Mouse (Mus musculus): ENCODE data around the gene Nrde2.
A peak's percentile ranks its signal among the peaks of the same experiment; 100 is the strongest.

Gene Nrde2

DNA sequence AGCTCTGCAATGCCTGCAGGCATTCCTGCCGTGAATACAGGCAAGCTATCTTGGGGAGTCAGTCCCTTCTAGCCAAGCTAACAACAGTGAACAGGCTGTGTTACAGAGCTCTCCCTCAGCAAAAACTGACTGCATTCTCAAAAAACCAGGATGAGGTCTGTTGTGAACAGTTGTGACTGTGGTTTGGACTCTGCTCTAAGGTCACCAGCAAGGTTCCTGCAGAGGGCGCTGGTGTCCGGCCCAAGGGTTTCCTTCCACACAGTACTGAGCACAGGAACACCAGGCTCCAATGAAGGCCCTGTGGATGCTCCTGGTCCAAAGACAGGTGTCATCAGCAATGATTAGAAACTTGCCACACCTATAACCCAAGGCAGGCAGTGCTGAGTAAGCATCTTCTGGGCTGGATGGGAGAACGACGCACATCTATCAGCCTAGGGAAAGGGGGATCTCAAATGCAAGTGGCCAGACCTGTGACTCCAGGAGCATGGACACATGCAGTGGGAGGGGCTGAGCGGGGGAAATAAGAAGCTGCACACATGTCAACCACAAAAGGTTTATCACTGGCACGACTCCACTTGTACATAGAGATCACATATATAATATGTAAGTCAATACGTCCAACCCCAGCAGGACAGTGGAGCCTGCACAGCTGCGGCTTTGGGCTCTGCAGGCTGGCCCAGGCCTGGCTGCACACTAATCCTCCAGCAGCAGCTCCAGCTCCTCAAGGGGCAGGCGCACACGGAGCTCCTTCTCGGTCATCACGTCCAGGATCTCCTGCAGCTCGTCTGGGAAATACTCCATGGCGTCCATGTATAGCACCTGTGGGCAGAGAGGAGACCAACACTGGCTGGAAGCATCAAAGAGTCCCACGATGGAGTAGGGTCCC, 34.3 kb downstream of the Nrde2 start:
- DNase-seq (ENCODE audit: low read depth, low spot score) = peak; percentile 55

DNA sequence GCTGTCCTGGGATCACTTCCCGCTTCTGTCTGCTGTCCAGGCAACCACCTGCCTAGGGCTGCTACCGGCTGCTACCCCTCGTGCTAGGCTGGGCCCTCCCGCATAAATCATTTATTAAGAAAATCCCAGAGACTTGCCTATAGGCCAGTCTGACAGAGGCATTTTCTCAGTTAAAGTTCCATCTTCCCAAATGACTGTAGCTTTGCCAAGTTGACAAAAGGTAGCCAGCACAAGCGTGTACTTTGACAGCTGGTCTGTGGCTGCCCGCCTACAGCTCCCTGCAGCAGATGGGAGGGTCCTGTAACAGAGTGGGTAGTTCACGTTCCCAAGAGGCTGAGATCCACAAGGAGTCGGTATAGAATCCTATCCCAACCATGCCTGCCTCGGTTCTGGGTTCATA, 36.0 kb downstream of the Nrde2 start:
- no peak for DNase-seq (ENCODE audit: low read depth, low spot score)

DNA sequence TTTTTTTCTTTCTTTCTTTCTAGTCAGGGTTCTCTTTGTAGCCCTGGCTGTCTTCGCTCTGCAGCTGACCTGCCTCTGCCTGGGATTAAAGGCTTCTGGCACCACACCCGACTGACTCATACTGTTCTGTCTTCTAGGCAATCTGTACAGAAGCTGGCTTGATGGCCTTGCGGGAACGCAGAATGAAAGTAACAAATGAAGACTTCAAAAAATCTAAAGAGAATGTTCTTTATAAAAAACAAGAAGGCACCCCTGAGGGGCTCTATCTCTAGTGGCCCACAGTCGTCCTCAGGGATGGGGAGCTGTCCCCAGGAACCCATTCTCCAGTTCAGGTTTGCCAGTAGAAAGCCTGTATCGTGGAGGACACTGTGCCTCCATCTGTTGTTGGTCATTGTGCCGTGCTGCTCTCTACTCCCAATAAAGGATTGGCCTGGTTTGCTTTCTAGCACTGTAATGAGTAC, 36.5 kb downstream of the Nrde2 start:
- no peak for DNase-seq (ENCODE audit: low read depth, low spot score)

DNA sequence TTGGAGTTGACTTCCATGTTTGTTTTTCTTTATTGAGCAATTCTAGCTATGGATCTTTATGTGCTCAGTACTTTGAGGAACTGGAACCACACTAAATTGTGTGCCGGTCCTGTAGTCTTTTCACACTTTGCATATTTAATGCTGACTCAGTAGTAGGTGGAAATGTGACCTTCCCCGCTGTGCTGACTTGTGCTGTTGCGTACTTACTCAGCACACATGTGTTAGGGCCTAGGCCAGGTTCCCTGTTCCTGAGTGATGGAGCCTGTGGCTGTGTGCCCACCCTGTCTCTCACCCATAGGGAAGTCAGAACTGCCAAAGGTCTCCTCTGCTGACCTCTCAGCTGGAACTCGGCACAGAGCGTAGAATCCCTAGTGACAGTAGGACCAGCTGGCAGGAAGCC, 43.5 kb downstream of the Nrde2 start:
- DNase-seq (ENCODE audit: low read depth, low spot score) = no peak

DNA sequence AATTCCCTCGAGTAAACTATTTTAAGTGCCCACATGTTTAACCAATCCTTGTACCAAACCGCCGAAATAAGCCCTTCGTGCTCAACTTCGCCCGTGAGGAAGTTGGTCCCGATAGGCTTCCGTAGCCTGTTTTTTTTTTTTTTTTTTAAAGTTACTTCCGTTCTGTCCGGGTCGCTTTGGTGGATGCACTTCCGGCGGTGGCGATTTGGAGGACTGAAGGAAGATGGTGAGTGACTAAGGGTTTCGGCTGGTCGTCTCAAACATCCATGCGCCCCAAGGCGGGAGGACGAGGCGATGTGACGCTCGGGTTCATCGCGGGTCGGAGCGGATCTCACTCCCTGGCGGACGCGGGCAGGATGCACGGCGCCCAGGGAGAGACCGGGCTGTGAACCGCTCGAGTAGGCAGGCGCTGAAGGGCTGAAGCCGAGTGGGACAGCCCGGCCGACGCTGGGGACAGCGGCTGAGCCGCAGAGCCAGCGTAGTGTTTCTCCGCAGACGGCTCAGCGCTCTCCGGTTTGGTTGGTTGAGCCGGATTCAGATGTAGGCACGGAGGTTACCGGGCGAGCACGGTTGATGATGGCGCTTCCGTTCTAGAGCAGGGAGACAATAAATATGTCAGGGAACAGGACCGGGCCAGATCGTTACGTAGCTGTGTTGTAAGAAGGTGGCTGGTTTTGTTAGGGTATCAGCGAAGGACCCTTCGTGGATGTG, 49.3 kb downstream of the Nrde2 start, which contains the start of gene Psmc1:
Gene Psmc1, plus strand, starts transcription at position 169 of the 711 bp plus-strand sequence.
- DNase-seq (ENCODE audit: low read depth, low spot score) = peak; percentile 96

DNA sequence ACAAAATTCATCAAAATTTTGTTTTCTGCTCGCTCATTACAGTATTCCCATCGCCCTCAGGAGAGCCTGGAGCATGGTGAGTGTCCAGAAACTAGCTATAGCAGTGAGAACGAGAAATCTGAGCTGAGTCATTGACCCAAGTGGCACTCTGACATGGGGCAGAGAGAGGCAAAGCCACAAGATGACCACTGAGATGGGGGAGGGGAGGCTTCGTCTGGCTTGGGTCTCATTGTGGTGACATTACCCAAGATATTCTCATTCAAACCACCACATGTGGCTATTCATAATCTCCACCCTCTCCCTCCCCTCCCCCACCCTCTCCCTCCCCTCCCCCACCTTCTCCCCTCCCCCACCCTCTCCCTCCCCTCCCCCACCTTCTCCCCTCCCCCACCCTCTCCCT, 52.0 kb downstream of the Nrde2 start:
- no peak for DNase-seq (ENCODE audit: low read depth, low spot score)

DNA sequence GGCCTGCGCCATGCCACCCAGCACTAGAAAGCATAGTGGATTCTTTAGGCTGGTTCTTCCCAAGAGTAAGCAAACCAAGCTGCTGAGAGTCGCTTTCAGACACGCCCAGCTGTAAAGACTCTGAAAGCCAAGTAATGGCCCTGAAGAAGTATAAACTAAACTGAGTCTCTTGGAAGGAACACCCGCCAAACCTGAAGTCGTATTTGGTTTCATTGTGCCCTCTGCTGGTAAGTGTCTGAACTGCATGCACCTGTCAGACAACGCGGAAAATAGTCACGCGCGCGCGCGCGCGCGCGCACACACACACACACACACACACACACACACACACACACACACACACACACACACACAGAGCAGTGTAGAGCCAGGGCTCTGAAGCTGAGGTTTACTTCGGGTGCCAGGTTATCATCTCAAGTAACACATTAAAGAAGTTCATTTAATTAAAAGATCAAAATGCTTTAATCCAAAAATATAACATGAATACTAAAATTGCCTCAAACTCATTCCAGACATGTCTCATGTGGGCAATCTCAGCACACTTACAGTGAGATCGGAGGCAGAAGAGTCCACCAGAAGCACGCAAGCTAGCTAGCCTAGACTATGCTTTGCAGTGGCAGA, 53.1 kb downstream of the Nrde2 start:
- peak; percentile 76 for DNase-seq (ENCODE audit: low read depth, low spot score)

DNA sequence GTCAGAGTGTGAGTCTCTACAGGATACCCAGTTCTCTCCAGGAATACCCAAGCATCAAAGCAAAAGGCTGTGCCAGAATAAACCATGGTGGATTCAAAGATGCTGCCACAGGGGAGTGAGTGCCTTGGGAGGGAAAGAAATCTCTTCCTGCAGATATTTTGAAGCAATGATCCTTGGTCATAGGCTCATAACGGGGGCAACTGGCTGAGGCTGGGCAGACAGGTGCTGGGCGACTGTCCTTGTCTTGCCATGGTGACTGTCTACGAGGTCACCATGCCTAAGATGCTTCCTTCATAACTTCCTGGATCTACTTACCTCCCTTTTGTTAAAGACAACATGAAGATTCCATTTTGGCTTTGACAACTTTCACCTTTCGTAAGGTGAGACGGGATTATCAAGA, 54.9 kb downstream of the Nrde2 start:
- no peak for DNase-seq (ENCODE audit: low read depth, low spot score)

DNA sequence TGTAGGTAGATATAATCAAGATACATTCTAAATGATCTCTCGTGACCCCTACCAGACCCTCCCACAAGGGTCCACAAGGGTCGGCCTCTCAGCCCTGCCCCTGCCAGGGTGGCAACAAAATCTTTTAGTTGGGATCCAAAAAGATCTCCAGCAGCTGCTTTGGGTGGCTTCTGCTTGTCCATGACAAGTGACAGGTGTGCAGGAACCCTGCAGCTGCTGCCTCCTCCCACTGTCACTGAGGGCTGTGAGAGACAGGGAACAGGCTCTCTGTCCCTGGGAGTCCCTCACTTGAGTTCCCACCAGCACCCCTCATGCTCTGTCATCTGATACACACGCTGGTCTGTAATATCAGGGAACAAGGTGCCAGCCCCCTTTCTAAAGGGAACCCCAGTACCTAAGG, 57.8 kb downstream of the Nrde2 start:
- DNase-seq (ENCODE audit: low read depth, low spot score) = no peak

DNA sequence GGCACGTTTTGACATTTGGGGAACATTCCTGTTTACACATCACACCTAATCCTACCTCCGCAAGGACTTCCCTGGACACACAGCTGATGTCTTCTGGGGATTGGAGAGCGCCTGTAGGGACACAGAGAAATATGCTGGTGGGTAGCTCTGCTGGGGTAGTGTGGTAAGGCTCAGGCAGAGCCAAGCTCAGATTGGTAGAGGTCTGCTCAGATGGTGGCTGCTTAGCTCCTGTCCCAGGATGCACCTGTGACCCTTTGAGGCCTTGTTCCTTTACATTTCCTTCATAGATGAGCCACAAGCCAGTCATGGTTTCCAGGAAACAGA, 58.8 kb downstream of the Nrde2 start:
- DNase-seq (ENCODE audit: low read depth, low spot score) = no peak

DNA sequence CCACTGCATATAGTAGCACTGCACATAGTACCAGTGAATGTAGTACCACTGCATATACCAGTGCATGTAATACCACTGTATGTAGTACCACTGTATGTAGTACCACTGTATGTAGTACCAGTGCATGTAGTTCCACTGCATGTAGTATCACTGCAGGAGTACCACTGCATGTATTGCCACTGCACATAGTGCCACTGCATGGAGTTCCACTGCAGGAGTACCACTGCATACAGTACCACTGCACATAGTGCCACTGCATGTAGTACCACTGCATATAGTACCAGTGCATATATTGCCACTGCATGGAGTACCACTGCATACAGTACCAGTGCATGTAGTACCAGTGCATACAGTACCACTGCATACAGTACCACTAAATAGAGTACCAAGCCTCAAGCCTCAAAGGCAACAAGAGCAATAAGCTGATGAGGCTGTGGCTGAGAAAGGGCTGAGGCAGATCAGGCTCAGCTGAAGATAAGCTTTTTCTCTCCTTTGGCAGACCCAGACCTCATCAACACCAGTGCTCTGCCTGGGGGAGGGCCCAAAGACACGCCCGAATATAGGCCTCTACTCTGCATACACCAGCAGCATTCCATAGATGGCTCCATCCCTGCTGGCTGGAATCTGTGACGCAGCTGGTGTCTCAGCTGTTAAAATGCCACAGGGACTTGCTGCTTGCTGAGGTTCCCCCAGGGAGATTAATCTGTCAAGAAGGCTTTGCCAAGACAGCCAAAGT, 59.3 kb downstream of the Nrde2 start:
- peak; percentile 27 for DNase-seq (ENCODE audit: low read depth, low spot score)

DNA sequence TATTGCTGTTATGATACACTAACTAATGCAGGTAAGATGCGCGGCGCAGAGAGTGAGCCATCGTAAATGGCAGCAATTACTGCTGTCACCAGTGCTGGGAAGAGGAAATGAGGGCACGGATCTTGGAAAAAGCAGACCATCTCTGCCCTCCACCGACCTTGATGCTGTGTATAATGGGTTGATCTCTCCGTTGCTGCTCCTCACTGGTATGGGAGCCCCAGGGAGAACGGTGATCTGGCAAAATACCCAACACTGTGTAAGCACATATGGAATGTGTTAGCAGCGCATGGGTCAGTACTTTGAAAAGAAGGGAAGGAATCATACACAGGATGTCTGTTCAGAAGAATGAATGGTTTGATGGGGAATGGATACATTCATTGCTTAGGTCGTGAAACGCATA, 66.4 kb downstream of the Nrde2 start:
- no peak for DNase-seq (ENCODE audit: low read depth, low spot score)

DNA sequence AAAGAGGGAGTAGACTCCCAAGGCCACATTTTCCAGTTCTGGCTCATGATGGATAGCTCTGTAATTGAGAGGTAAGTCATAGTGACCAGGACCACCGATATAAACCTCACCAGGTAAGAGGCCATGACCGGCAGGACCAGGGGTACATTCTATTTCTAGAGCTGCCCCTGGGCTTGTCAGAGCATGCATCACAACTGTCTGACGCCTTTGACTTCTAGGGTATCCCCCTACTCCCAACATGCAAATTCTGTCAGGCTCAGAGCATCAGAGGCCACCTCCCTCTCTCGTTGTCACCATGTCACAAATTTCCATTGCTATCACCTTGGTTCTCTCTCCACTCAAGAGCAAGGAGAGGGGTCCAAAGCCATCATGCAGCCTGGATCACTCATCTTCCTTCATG, 68.7 kb downstream of the Nrde2 start:
- no peak for DNase-seq (ENCODE audit: low read depth, low spot score)

DNA sequence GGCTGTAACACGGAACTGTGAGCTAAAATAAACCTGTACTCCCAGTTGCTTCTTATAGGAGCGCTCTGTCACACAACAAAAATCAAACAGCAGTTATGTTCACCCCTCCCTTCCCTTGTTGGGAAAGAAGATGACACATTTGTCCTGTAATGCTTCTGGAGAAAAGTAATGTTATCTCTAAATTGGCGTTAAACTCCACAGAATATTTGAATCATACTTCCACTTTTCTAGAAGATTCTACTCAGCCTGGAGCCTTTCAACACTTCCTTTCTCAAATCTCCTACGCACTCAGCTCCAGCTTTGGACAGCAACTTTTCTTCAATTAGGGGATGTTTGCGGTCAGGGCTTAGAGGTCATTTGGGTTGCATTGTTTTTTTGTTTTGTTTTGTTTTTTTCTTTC, 70.2 kb downstream of the Nrde2 start:
- DNase-seq (ENCODE audit: low read depth, low spot score) = no peak

DNA sequence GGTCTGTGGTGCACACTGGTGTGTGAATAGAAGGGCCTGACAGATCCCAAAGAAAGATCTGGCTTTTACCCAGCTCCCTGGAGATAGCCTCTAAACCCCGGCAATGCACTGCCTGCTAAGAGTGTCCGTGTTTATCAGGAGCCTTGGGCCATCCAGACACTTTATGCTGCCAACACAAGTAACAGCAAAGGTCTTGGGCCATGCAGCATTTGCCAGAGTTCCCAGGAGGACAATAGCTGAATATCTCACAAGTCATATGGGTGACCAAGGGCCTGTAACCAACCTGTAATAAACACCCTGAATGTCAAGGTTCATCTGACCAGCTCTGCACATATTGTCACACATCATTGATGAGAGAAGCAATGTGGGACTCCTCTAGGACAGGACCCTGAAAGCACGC, 71.4 kb downstream of the Nrde2 start:
- no peak for DNase-seq (ENCODE audit: low read depth, low spot score)

DNA sequence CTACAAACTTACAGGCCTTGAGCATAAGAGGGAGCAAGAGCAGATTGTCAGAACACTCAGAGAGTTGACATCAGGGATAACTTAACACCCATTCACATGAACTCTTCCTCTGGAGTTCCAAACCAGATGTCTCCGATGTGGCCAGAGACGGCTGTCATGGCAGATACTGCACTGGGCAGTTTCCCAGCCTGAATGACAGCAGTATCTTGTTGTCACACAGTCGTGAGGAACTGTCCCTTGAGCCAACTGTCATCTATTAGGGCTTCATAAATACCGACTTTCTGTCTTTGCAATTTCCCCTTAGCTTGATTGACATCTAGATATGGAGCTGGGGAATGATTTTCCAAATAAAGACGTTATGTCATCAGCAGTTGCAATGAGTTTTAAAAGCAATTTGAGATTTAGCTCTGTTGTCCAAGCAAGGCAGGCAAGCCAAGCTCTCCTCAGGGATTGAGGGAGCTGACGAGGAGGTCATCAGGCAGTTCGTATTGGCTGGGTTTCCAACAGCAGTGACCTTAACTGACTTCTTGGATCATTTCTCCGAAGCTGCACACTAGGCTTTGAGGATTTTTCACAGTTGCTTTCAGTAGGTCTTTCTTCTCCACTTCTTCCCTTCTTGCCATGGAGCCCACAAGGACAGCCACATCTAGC, 79.7 kb downstream of the Nrde2 start:
- DNase-seq (ENCODE audit: low read depth, low spot score) = no peak

DNA sequence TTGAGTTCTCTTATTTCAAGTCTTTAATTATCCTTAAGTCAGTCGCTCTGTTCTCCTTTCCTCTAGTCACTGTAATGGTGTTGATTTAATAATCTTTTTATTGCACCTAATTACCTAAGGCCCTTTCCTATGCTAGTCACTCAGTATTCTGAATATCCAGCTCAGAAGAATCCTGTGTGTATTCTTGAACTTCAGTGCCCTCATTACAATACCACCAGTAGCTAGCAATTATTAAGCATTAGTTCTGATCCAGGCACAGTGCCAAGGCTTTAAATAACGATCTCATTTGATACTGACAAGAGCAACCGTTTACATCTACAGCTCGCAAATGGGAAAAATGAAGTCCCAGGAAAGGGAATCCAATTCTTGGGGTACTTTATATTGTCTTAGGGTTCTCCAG, 83.7 kb downstream of the Nrde2 start:
- no peak for DNase-seq (ENCODE audit: low read depth, low spot score)
